In the genomic region with DNA sequence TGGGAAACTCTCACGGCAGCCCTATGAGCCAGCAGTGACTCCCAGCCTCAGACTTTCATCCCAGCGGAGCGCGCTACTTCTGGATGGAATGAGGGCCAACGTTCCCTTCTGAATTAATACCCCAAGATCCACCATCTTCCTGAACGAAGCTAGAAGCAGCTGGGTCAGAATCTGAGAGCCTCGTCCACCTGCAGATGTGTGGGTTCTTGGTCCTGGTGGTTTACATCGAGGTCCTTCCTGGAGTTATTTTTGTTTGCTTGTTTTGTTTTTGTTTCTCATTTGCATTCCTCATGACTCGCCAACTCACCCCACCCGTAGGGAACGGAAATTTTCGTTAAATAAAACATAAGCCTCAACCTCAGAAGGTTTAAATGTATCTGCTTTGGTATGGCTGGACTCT, we compare ENCODE assay signal across 17 mouse cellular contexts.
A peak's percentile ranks its signal among the peaks of the same experiment; 100 is the strongest.
DNase-seq lines count a peak whose midpoint lies in the region; ATAC-seq and TF ChIP-seq lines count a peak whose summit lies in the region.
"Had no signal": no experiment of that assay in that cellular context is flagged by ENCODE, and none has a peak within 500 bp of the region (broad histone marks: within the 10 kb centered on the region; RNA-seq: fewer than 3 reads in every experiment).

No protein-coding gene starts in this region.

- peak; percentile 67 for DNase-seq in heart, embryonic 10.5 days (ENCODE audit: low spot score)
- DNase-seq in heart, adult 8-10 months (ENCODE audit: low spot score): no peak
- no peak for DNase-seq in kidney, postnatal 36 days
- DNase-seq in midbrain, embryonic 11.5 days (ENCODE audit: low spot score, missing footprints): peak; percentile 53
- no peak for DNase-seq in stomach, postnatal 0 days (ENCODE audit: low spot score)
- no peak for DNase-seq in ovary, postnatal 36 days (ENCODE audit: low spot score)
- DNase-seq: adrenal gland, postnatal 10 days; B cell, adult 2 months; cerebellum, postnatal 36 days; gastrocnemius, postnatal 25 days; right cerebral cortex, adult 18-20 months; thymus, adult 18-20 months had no signal

- H3K9me3 ChIP-seq in heart, embryonic 10.5 days: no peaks in the 10 kb centered on the region
- H3K9me3 ChIP-seq in kidney, embryonic 15.5 days (replicated peaks): no peaks in the 10 kb centered on the region
- no peaks in the 10 kb centered on the region for H3K9me3 ChIP-seq in midbrain, embryonic 11.5 days (ENCODE audit: control insufficient read depth, low read length)
- H3K9me3 ChIP-seq in midbrain, embryonic 13.5 days: no peaks in the 10 kb centered on the region
- no peaks in the 10 kb centered on the region for H3K9me3 ChIP-seq in stomach, postnatal 0 days (ENCODE audit: control insufficient read depth, low read length)
- H3K9me3 ChIP-seq: midbrain, embryonic 10.5 days; neural tube, embryonic 15.5 days had no signal

- no peak for ATAC-seq in kidney, embryonic 15.5 days (replicated peaks; ENCODE audit: low FRiP score)
- ATAC-seq in midbrain, embryonic 11.5 days (ENCODE audit: low FRiP score): no peak
- ATAC-seq in midbrain, embryonic 13.5 days: no peak
- no peak for ATAC-seq in stomach, postnatal 0 days (ENCODE audit: low FRiP score, low TSS enrichment)
- ATAC-seq: forebrain, embryonic 16.5 days had no signal

- no peak overlapping the region for H3K9ac ChIP-seq in kidney, embryonic 15.5 days
- no peak overlapping the region for H3K9ac ChIP-seq in midbrain, embryonic 11.5 days (ENCODE audit: low read length)
- H3K9ac ChIP-seq in midbrain, embryonic 13.5 days (replicated peaks): no peak overlapping the region
- no peak overlapping the region for H3K9ac ChIP-seq in stomach, postnatal 0 days (ENCODE audit: low read length)
- H3K9ac ChIP-seq: neural tube, embryonic 15.5 days had no signal

- H3K4me3 ChIP-seq in heart, embryonic 10.5 days: no peak overlapping the region
- no peak overlapping the region for H3K4me3 ChIP-seq in kidney, embryonic 15.5 days (replicated peaks)
- H3K4me3 ChIP-seq in midbrain, embryonic 11.5 days (ENCODE audit: low read depth, low read length): no peak overlapping the region
- no peak overlapping the region for H3K4me3 ChIP-seq in midbrain, embryonic 13.5 days (replicated peaks)
- no peak overlapping the region for H3K4me3 ChIP-seq in stomach, postnatal 0 days (ENCODE audit: low read depth, low read length)
- H3K4me3 ChIP-seq: midbrain, embryonic 10.5 days; neural tube, embryonic 15.5 days had no signal

- no peaks in the 10 kb centered on the region for H3K36me3 ChIP-seq in heart, embryonic 10.5 days
- H3K36me3 ChIP-seq in kidney, embryonic 15.5 days: no peaks in the 10 kb centered on the region
- H3K36me3 ChIP-seq in midbrain, embryonic 11.5 days (ENCODE audit: control insufficient read depth, insufficient read depth, low read length): no peaks in the 10 kb centered on the region
- H3K36me3 ChIP-seq in midbrain, embryonic 13.5 days: no peaks in the 10 kb centered on the region
- no peaks in the 10 kb centered on the region for H3K36me3 ChIP-seq in stomach, postnatal 0 days (ENCODE audit: control insufficient read depth, insufficient read depth, low read length)
- H3K36me3 ChIP-seq: midbrain, embryonic 10.5 days; neural tube, embryonic 15.5 days had no signal

- WGBS in heart, embryonic 10.5 days: 77% methylated on average over 12 of the region's 12 CpGs
- 79% methylated on average over 12 of the region's 12 CpGs for WGBS in kidney, embryonic 15.5 days
- 86% methylated on average over 12 of the region's 12 CpGs for WGBS in midbrain, embryonic 11.5 days
- 86% methylated on average over 12 of the region's 12 CpGs for WGBS in midbrain, embryonic 13.5 days
- 71% methylated on average over 12 of the region's 12 CpGs for WGBS in stomach, postnatal 0 days

- no peak overlapping the region for H3K4me2 ChIP-seq in kidney, embryonic 15.5 days
- no peak overlapping the region for H3K4me2 ChIP-seq in midbrain, embryonic 11.5 days
- H3K4me2 ChIP-seq in midbrain, embryonic 13.5 days (replicated peaks): no peak overlapping the region
- H3K4me2 ChIP-seq in stomach, postnatal 0 days (replicated peaks; ENCODE audit: low read depth): no peak overlapping the region
- H3K4me2 ChIP-seq: neural tube, embryonic 15.5 days had no signal

- H3K27me3 ChIP-seq in heart, embryonic 10.5 days (ENCODE audit: insufficient read depth, poor library complexity, severe bottlenecking): no peaks in the 10 kb centered on the region
- no peaks in the 10 kb centered on the region for H3K27me3 ChIP-seq in kidney, embryonic 15.5 days
- H3K27me3 ChIP-seq in midbrain, embryonic 11.5 days (ENCODE audit: control insufficient read depth, insufficient read depth, low read length): no peaks in the 10 kb centered on the region
- H3K27me3 ChIP-seq in midbrain, embryonic 13.5 days: no peaks in the 10 kb centered on the region
- no peaks in the 10 kb centered on the region for H3K27me3 ChIP-seq in stomach, postnatal 0 days (ENCODE audit: control insufficient read depth, insufficient read depth, low read length)
- H3K27me3 ChIP-seq: neural tube, embryonic 15.5 days had no signal

- TF ChIP-seq CTCF in stomach, postnatal 0 days (IDR thresholded peaks at IDR 0.05; ENCODE audit: low read depth): no peak

- H3K27ac ChIP-seq in heart, embryonic 10.5 days: peak overlapping the region; percentile 84; the same call in 1 of the 2 replicates
- peak overlapping the region; percentile 79 for H3K27ac ChIP-seq in kidney, embryonic 15.5 days
- no peak overlapping the region for H3K27ac ChIP-seq in midbrain, embryonic 11.5 days (ENCODE audit: low read depth, low read length)
- H3K27ac ChIP-seq in midbrain, embryonic 13.5 days: no peak overlapping the region
- H3K27ac ChIP-seq in stomach, postnatal 0 days (replicated peaks): peak overlapping the region; percentile 49; the same call in 1 of the 2 replicates
- H3K27ac ChIP-seq: midbrain, embryonic 10.5 days; neural tube, embryonic 15.5 days had no signal

- peaks cover 77% of the 10 kb centered on the region for H3K4me1 ChIP-seq in heart, embryonic 10.5 days
- H3K4me1 ChIP-seq in kidney, embryonic 15.5 days: peaks cover 41% of the 10 kb centered on the region
- H3K4me1 ChIP-seq in midbrain, embryonic 11.5 days (ENCODE audit: control insufficient read depth, insufficient read depth, low read length): no peaks in the 10 kb centered on the region
- H3K4me1 ChIP-seq in midbrain, embryonic 13.5 days (replicated peaks): peaks cover 6% of the 10 kb centered on the region; the same call in 1 of the 2 replicates
- H3K4me1 ChIP-seq in stomach, postnatal 0 days (replicated peaks; ENCODE audit: control insufficient read depth, insufficient read depth): peaks cover 12% of the 10 kb centered on the region; the same call in 1 of the 2 replicates

- no peak for TF ChIP-seq EP300 in stomach, postnatal 0 days (optimal IDR thresholded peaks at IDR 0.05)

Comparison
In these comparisons a context has a peak if more than half of its experiments do, and no peak if none do; other contexts are left out.
1. DNase-seq: peak in heart, embryonic 10.5 days (single experiment) and midbrain, embryonic 11.5 days (single experiment); none in heart, adult 8-10 months (single experiment), kidney, postnatal 36 days (0 of 2), stomach, postnatal 0 days (single experiment) and ovary, postnatal 36 days (single experiment).
2. H3K27ac ChIP-seq: peak in heart, embryonic 10.5 days (single experiment), kidney, embryonic 15.5 days (single experiment) and stomach, postnatal 0 days (single experiment); none in midbrain, embryonic 11.5 days (single experiment) and midbrain, embryonic 13.5 days (single experiment).